In the genomic region with DNA sequence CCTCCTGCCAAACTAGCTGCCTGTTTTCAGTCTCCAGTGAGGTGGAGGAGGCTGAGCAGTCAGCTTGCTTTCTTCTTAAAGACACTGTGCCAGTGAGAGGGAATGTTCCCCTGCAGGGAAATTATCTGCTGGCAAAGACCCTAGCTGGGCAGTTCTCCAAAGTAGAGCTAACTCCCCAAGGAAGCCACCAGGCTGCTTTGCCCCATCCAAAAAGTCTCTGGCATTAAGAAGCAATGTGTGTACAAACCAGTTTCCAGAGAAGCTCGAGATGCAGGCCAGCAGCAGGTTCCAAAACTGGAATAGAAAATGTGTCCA, we compare ENCODE assay signal across 7 mouse cellular contexts.
A peak's percentile ranks its signal among the peaks of the same experiment; 100 is the strongest.
DNase-seq lines count a peak whose midpoint lies in the region; ATAC-seq lines count a peak whose summit lies in the region.

No protein-coding gene starts in this region.

- peak overlapping the region; percentile 53 for H3K27ac ChIP-seq in forebrain, embryonic 16.5 days (ENCODE audit: low read length)
- H3K27ac ChIP-seq in lung, embryonic 15.5 days, result peak overlapping the region; percentile 29; the same call in 1 of the 2 replicates

- no peak overlapping the region for H3K4me2 ChIP-seq in forebrain, embryonic 16.5 days (ENCODE audit: low read length)
- H3K4me2 ChIP-seq in lung, embryonic 15.5 days, result no peak overlapping the region

- WGBS in forebrain, embryonic 16.5 days, result 13% methylated on average over 1 of the region's 1 CpGs
- 33% methylated on average over 1 of the region's 1 CpGs for WGBS in lung, embryonic 15.5 days

- intact Hi-C loops in heart, postnatal 25 days (cut with DNase I), result no loop called here

- H3K9ac ChIP-seq in forebrain, embryonic 16.5 days (replicated peaks; ENCODE audit: low read depth, low read length), result no peak overlapping the region
- H3K9ac ChIP-seq in lung, embryonic 15.5 days, result no peak overlapping the region

- H3K9me3 ChIP-seq in forebrain, embryonic 16.5 days (ENCODE audit: control insufficient read depth, low read length), result no peaks in the 10 kb centered on the region
- H3K9me3 ChIP-seq in lung, embryonic 15.5 days, result no peaks in the 10 kb centered on the region

- no peak overlapping the region for H3K4me3 ChIP-seq in forebrain, embryonic 16.5 days (replicated peaks; ENCODE audit: low read length)
- no peak overlapping the region for H3K4me3 ChIP-seq in lung, embryonic 15.5 days

- ATAC-seq in forebrain, embryonic 16.5 days, result peak; percentile 96
- ATAC-seq in lung, embryonic 15.5 days (ENCODE audit: borderline replicate concordance, extremely low read depth, low FRiP score, low TSS enrichment), result no peak

- H3K27me3 ChIP-seq in forebrain, embryonic 16.5 days (replicated peaks; ENCODE audit: control insufficient read depth, insufficient read depth, low read length), result 0 out of 2 replicates have a peak, but pooled peaks cover 2% of the 10 kb centered on the region
- no peaks in the 10 kb centered on the region for H3K27me3 ChIP-seq in lung, embryonic 15.5 days

- peaks cover 18% of the 10 kb centered on the region for H3K4me1 ChIP-seq in forebrain, embryonic 16.5 days (replicated peaks; ENCODE audit: control insufficient read depth, insufficient read depth, low read length)
- H3K4me1 ChIP-seq in lung, embryonic 15.5 days, result no peaks in the 10 kb centered on the region

- peak; percentile 70 for DNase-seq in 3T3-L1 (ENCODE audit: low read depth, low spot score)
- peak; percentile 31 for DNase-seq in adrenal gland, adult 2 months
- DNase-seq in heart, postnatal 25 days (ENCODE audit: low spot score), result peak; percentile 21
- peak; percentile 96 for DNase-seq in telencephalon, adult 2 months (ENCODE audit: low read depth, low spot score)
- DNase-seq in embryo, embryonic 9.5 days (ENCODE audit: extremely low spot score), result no peak

- no peaks in the 10 kb centered on the region for H3K36me3 ChIP-seq in forebrain, embryonic 16.5 days (ENCODE audit: control insufficient read depth, insufficient read depth)
- no peaks in the 10 kb centered on the region for H3K36me3 ChIP-seq in lung, embryonic 15.5 days
